Mouse (Mus musculus) spleen, adult 2 months (tissue): ENCODE measurements around the gene Eml6. TPM values are rescaled to one million over a fixed set of nuclear protein-coding genes. Genes with fewer than 3 reads are reported as not detected.
A peak's percentile ranks its signal among the peaks of the same experiment; 100 is the strongest.

Source experiments
- DNase-seq, 2 experiments: peaks; one replicate each; pipeline versions ENCODE4 v3.0.0 to v3.0.0-alpha.2; 2012 to 2021; ENCODE audit warnings: low spot score in 2 of 2, low read depth in 1 of 2
- H3K27ac ChIP-seq: fragments of 200-500 bp; 2 replicates; pipeline ENCODE4 v1.5.1; 2012; ENCODE audit warnings: low read length, inconsistent platforms; ENCODE audit not compliant: insufficient read depth
- H3K27me3 ChIP-seq: fragments of 200-500 bp; 2 replicates; pipeline ENCODE4 v1.6.1; 2012; ENCODE audit warnings: mild to moderate bottlenecking, moderate library complexity, low read length, inconsistent platforms; ENCODE audit not compliant: control insufficient read depth, insufficient read depth
- H3K36me3 ChIP-seq: fragments of 200-500 bp; 2 replicates; pipeline ENCODE4 v1.6.1; 2012; ENCODE audit warnings: mild to moderate bottlenecking, low read length, inconsistent platforms; ENCODE audit not compliant: control insufficient read depth, insufficient read depth
- H3K4me1 ChIP-seq: fragments of 200-500 bp; 2 replicates; pipeline ENCODE4 v1.6.1; 2011; ENCODE audit warnings: inconsistent platforms; ENCODE audit not compliant: control insufficient read depth, insufficient read depth, insufficient read length
- H3K4me3 ChIP-seq: fragments of 200-500 bp; 2 replicates; pipeline ENCODE4 v1.5.1; 2011; ENCODE audit warnings: mild to moderate bottlenecking, inconsistent platforms; ENCODE audit not compliant: insufficient read depth, insufficient read length; ENCODE audit errors: extremely low read depth
- CTCF ChIP-seq: fragments of 200-500 bp; IDR thresholded peaks from 2 replicates; pipeline ENCODE4 v1.5.1; 2011; ENCODE audit warnings: mild to moderate bottlenecking, inconsistent platforms; ENCODE audit not compliant: insufficient read depth, insufficient read length, insufficient replicate concordance; ENCODE audit errors: extremely low read depth
- POLR2A ChIP-seq: fragments of 200-500 bp; IDR thresholded peaks from 2 replicates; pipeline ENCODE4 v1.6.1; 2011; ENCODE audit warnings: low read depth, low read length, inconsistent platforms
- WGBS: fragments of 180-500 bp; shearing (Covaris S2); methylation state at CpG from one replicate; pipeline ENCODE4 v1.1.7; 2018; 5-methylcytosine and 5-hydroxymethylcytosine counted together
- polyA plus RNA-seq: library from polyadenylated mRNA; depleted of rRNA; stranded (reverse); fragments of >200 nt; gene quantifications from 2 replicates; pipeline ENCODE4 v1.2.3, GENCODE M21; 2012

Gene Eml6
- polyA plus RNA-seq, 1 experiment = 0.98 TPM

GRCm38 (mm10) chr11:29864269-29864668, 161.6 kb downstream of the Eml6 start:
- no peaks in the 10 kb centered on the region for H3K4me1 ChIP-seq

DNA sequence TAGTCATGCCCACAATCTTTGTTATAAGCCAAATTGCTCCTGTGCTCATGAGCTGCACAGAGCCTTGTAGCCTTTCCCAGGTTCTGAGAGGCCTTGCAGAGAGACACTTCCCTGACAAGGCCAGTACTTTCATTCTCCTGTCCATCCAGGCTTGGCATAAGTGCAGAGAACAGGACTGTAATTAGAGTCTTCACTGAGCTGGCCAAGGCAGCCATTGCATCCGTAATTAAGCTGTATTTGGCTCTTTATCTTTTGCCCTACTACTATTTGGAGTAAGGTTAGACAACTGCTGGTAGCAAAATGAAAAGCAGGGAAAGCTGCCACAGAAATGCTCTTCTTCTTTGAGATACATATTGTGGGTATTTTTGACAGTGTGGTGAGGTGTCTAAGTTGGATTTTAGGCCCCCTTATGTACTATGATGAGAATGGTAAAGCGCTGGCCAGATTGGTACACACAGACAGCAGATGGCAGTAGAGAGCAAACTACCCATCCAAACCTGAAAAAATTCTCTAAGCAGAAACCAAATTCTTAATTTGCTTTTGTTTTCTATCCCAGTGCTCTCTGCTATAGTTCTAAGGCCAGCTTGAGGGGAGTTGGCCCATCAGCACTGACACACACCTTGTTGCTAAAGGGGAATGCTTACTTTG, 164.0 kb downstream of the Eml6 start:
- Histone ChIP-seq H3K27me3 (no peaks in the 10 kb centered on the region), H3K4me1 (no peaks in the 10 kb centered on the region), H3K36me3 (no peaks in the 10 kb centered on the region), H3K4me3 (no peak overlapping the region), H3K27ac (no peak overlapping the region)
- DNase-seq = peak in 1 of 2 experiments; percentile 21
- TF ChIP-seq POLR2A = no peak
- peak; percentile 20; the same call in 1 of the 2 replicates for TF ChIP-seq CTCF
- 62% methylated on average over 2 of the region's 2 CpGs for WGBS

More at GRCm38 (mm10) chr11:29864269-29864668, 161.6 kb downstream of the Eml6 start:
- DNase-seq = no peak
- H3K4me3 ChIP-seq = no peak overlapping the region
- no peak overlapping the region for H3K27ac ChIP-seq
- H3K36me3 ChIP-seq = no peaks in the 10 kb centered on the region
- no peaks in the 10 kb centered on the region for H3K27me3 ChIP-seq
- TF ChIP-seq CTCF = no peak
- TF ChIP-seq POLR2A = no peak

- Histone ChIP-seq H3K4me3 (no peak overlapping the region), H3K27me3 (no peaks in the 10 kb centered on the region), H3K36me3 (no peaks in the 10 kb centered on the region), H3K4me1 (no peaks in the 10 kb centered on the region), H3K27ac (no peak overlapping the region)
- 88% methylated on average over 2 of the region's 2 CpGs for WGBS
- TF ChIP-seq CTCF = no peak
- TF ChIP-seq POLR2A = no peak
- DNase-seq = no peak
These were observed 164.8 kb downstream of the Eml6 start for GRCm38 (mm10) chr11:29861040-29861439.

- TF ChIP-seq CTCF = no peak
- 88% methylated on average over 3 of the region's 3 CpGs for WGBS
- H3K27ac ChIP-seq = no peak overlapping the region
These were observed 185.1 kb downstream of the Eml6 start for GRCm38 (mm10) chr11:29840606-29841227.

GRCm38 (mm10) chr11:29839781-29840180, 186.1 kb downstream of the Eml6 start:
- no peak for TF ChIP-seq CTCF
- TF ChIP-seq POLR2A = no peak
- no peaks in the 10 kb centered on the region for H3K4me1 ChIP-seq
- no peak overlapping the region for H3K4me3 ChIP-seq
- H3K27me3 ChIP-seq = no peaks in the 10 kb centered on the region
- 70% methylated on average over 3 of the region's 3 CpGs for WGBS
- H3K36me3 ChIP-seq = no peaks in the 10 kb centered on the region
- DNase-seq = no peak
- H3K27ac ChIP-seq = no peak overlapping the region

More at GRCm38 (mm10) chr11:29840606-29841227, 185.1 kb downstream of the Eml6 start:
- no peaks in the 10 kb centered on the region for H3K36me3 ChIP-seq
- H3K4me3 ChIP-seq = no peak overlapping the region
- no peaks in the 10 kb centered on the region for H3K27me3 ChIP-seq
- DNase-seq = no peak
- no peaks in the 10 kb centered on the region for H3K4me1 ChIP-seq

GRCm38 (mm10) chr11:29837066-29837465, 188.8 kb downstream of the Eml6 start:
- TF ChIP-seq POLR2A (no peak), CTCF (no peak)
- no peak for DNase-seq
- no peaks in the 10 kb centered on the region for H3K4me1 ChIP-seq
- H3K27ac ChIP-seq = no peak overlapping the region
- no peak overlapping the region for H3K4me3 ChIP-seq
- H3K27me3 ChIP-seq = no peaks in the 10 kb centered on the region
- H3K36me3 ChIP-seq = no peaks in the 10 kb centered on the region

DNA sequence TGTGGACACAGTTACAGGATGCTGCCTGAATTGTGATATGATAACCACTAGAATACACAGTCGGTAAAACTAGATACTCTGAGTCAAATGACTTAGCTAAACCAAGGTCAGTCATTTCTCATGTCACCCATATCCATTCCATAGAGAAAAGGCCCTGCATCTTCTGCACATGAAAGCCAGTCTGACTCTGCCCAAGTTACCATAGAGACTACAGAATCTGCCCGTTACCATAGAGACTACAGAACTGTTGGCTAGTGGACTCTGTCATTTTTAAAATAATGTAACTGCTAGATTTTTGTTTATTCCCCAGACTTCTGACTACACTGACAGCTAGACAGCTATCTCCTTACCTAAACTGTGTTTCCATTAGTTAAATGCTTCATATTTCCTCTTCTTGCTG, 198.1 kb downstream of the Eml6 start:
- WGBS = 87% methylated on average over 2 of the region's 2 CpGs
- Histone ChIP-seq H3K4me3 (no peak overlapping the region), H3K36me3 (no peaks in the 10 kb centered on the region), H3K27ac (no peak overlapping the region), H3K4me1 (no peaks in the 10 kb centered on the region), H3K27me3 (no peaks in the 10 kb centered on the region)
- TF ChIP-seq POLR2A (no peak), CTCF (no peak)
- DNase-seq = no peak
